Mouse (Mus musculus) lung, postnatal 0 days (tissue): ENCODE measurements around the gene Fnd3c2. TPM values are rescaled to one million over a fixed set of nuclear protein-coding genes. Genes with fewer than 3 reads are reported as not detected.
"Not testable (repeated sequence)": the region's sequence is repeated elsewhere in the genome, so short reads cannot be mapped to it uniquely, and the experiment has no call there.

Source experiments
- ATAC-seq: fragments of 200-750 bp; cut with Nextera tagmentation; 2 replicates; pipeline ENCODE4 v1.8.0; 2017; ENCODE audit warnings: moderate library complexity
- DNase-seq: peaks from one replicate; pipeline ENCODE4 v3.0.0-alpha.2; 2016; ENCODE audit warnings: low spot score
- H3K27ac ChIP-seq: fragments of 300-500 bp; sonication (generic); 2 replicates; pipeline ENCODE4 v1.5.1; 2014; ENCODE audit warnings: antibody characterized with exemption, mild to moderate bottlenecking, low read length, mixed read lengths
- H3K27me3 ChIP-seq: fragments of 300-500 bp; sonication (generic); replicated peaks from 2 replicates; pipeline ENCODE4 v1.6.1; 2014; ENCODE audit warnings: low read length, mixed read lengths; ENCODE audit not compliant: insufficient read depth
- H3K36me3 ChIP-seq: fragments of 300-500 bp; sonication (generic); 2 replicates; pipeline ENCODE4 v1.6.1; 2014; ENCODE audit warnings: low read length, mixed read lengths; ENCODE audit not compliant: insufficient read depth
- H3K4me1 ChIP-seq: fragments of 300-500 bp; sonication (generic); 2 replicates; pipeline ENCODE4 v1.6.1; 2014; ENCODE audit warnings: antibody characterized with exemption, low read depth, low read length, mixed read lengths; ENCODE audit not compliant: insufficient read depth
- H3K4me2 ChIP-seq: fragments of 300-500 bp; sonication (generic); replicated peaks from 2 replicates; pipeline ENCODE4 v1.6.1; 2014; ENCODE audit warnings: low read depth, mild to moderate bottlenecking, low read length, moderate library complexity, mixed read lengths
- H3K4me3 ChIP-seq: fragments of 300-500 bp; sonication (generic); 2 replicates; pipeline ENCODE4 v1.5.1; 2014; ENCODE audit warnings: low read depth, low read length
- H3K9ac ChIP-seq: fragments of 300-500 bp; sonication (generic); replicated peaks from 2 replicates; pipeline ENCODE4 v1.6.1; 2014; ENCODE audit warnings: low read depth, mild to moderate bottlenecking
- H3K9me3 ChIP-seq: fragments of 300-500 bp; sonication (generic); 2 replicates; pipeline ENCODE4 v1.6.1; 2016; ENCODE audit warnings: low read length, mixed read lengths
- CTCF ChIP-seq: IDR thresholded peaks from 2 replicates; pipeline ENCODE4 v1.5.1; 2016; ENCODE audit warnings: antibody characterized with exemption, mild to moderate bottlenecking
- EP300 ChIP-seq: IDR thresholded peaks from 2 replicates; pipeline ENCODE4 v1.6.1; 2016; ENCODE audit warnings: antibody characterized with exemption, mild to moderate bottlenecking, control low read depth
- WGBS: fragments of 180-500 bp; shearing (Covaris S2); extraction: QIAGEN DNeasy Blood & Tissue Kit; methylation state at CpG from one replicate; pipeline ENCODE4 v1.1.7; 2014; 5-methylcytosine and 5-hydroxymethylcytosine counted together
- polyA plus RNA-seq: library from polyadenylated mRNA; unstranded; fragments of >200 nt; fragmentation: Nextera tagmentation; extraction: Ambion mirVana; gene quantifications from 2 replicates; pipeline ENCODE4 v1.2.1, GENCODE M21; 2015

Fnd3c2 gene
- polyA plus RNA-seq, 1 experiment from 2014 or later, result not detected

DNA sequence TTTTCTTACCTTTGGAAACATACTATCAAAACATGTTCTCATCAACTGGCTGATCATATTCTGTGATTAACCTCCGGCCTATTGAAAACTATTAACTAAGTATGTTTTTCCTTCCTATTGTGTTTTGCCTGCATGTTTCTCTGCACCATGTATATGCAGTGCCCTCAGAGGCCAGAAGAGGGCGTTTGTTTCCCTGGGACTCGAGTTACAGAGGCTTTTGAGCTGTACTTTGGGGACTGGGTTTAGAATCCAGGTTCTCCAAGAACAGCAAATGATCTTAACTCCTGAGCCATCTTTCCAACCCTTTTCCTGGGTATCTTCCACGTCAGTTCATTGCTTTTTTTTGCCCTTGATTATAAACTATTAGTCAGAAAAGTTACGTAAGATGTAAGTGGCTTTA, 57.9 kb downstream of the Fnd3c2 start:
- Histone ChIP-seq H3K9ac (no peak overlapping the region), H3K27me3 (no peaks in the 10 kb centered on the region), H3K9me3 (no peaks in the 10 kb centered on the region), H3K4me1 (no peaks in the 10 kb centered on the region), H3K27ac (no peak overlapping the region), H3K4me2 (no peak overlapping the region), H3K36me3 (peaks cover 8% of the 10 kb centered on the region; the same call in 1 of the 2 replicates), H3K4me3 (no peak overlapping the region)
- WGBS, result 57% methylated on average over 5 of the region's 5 CpGs
- DNase-seq (no peak), ATAC-seq (no peak)
- peak; percentile 47 for TF ChIP-seq CTCF
- TF ChIP-seq EP300, result no peak

DNA sequence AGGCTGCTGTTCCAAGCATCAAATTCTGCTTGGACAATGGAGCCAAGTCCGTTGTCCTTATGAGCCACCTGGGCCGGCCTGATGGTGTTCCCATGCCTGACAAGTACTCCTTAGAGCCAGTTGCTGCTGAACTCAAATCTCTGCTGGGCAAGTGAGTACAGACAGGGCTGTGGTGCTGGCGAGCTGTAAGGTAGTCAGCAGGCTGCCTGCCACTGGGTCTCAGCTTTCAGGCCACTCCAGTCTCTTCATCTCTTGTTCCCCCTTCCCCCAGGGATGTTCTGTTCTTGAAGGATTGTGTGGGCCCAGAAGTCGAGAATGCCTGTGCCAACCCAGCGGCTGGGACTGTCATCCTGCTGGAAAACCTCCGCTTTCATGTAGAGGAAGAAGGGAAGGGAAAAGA, 60.8 kb downstream of the Fnd3c2 start:
- ATAC-seq, result not testable (repeated sequence)

DNA sequence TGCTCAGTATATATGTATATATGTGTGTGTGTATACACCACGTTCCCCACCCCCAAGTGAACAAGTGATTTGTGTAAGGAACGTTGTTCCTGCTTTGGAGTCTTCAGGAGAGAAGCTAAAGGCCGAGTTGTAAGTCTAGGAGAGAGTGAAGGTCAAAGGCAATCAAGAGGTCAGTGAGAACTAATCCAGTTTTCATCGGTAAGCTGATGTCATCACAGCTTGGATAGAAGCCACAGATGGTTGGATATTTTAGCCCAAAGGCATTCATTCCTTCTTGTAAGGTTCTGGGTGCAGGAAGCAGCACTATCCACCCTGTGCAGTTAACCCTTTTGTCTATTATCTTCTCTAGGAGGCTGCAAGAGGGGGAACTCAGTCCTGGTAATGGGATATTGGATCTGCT, 65.1 kb downstream of the Fnd3c2 start:
- Histone ChIP-seq H3K27ac (no peak overlapping the region), H3K36me3 (0 out of 2 replicates have a peak, but pooled peaks cover 4% of the 10 kb centered on the region), H3K9me3 (no peaks in the 10 kb centered on the region), H3K4me3 (no peak overlapping the region), H3K27me3 (no peaks in the 10 kb centered on the region), H3K4me2 (no peak overlapping the region), H3K9ac (no peak overlapping the region), H3K4me1 (no peaks in the 10 kb centered on the region)
- DNase-seq (no peak), ATAC-seq (no peak)
- 38% methylated on average over 4 of the region's 4 CpGs for WGBS
- TF ChIP-seq CTCF, result no peak
- TF ChIP-seq EP300, result no peak

More for the DNA sequence above, 60.8 kb downstream of the Fnd3c2 start:
- not testable (repeated sequence) for H3K9me3 ChIP-seq, H3K27me3 ChIP-seq, H3K36me3 ChIP-seq, H3K27ac ChIP-seq, DNase-seq, H3K4me1 ChIP-seq, H3K4me2 ChIP-seq, H3K4me3 ChIP-seq, H3K9ac ChIP-seq
- 85% methylated on average over 6 of the region's 6 CpGs for WGBS

DNA sequence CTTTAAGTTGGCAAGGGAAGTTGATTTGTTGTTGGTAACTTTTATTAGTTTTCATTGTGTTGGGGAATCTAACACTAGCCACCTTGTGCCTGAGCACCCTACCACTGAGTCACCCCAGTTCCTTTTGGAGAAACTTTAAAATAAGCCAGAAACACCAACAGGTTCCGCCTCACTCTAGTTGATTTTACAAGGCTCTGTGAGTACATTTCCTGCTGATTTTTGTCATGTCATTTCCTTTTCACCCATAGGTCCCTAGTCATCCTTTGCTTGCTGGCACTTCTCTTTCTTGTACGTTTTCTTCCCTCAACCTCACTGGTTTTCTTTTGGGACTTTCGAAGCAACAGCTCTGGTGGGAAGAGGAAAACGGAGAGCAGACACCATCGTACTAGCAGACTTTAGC, 65.8 kb downstream of the Fnd3c2 start:
- no peaks in the 10 kb centered on the region for H3K27me3 ChIP-seq
- no peak overlapping the region for H3K9ac ChIP-seq
- H3K4me2 ChIP-seq, result no peak overlapping the region
- H3K27ac ChIP-seq, result no peak overlapping the region
- DNase-seq (no peak), ATAC-seq (no peak)
- H3K9me3 ChIP-seq, result no peaks in the 10 kb centered on the region
- no peaks in the 10 kb centered on the region for H3K4me1 ChIP-seq
- WGBS, result 59% methylated on average over 5 of the region's 5 CpGs
- H3K4me3 ChIP-seq, result no peak overlapping the region
- 0 out of 2 replicates have a peak, but pooled peaks cover 4% of the 10 kb centered on the region for H3K36me3 ChIP-seq
- no peak for TF ChIP-seq EP300
- TF ChIP-seq CTCF, result no peak

DNA sequence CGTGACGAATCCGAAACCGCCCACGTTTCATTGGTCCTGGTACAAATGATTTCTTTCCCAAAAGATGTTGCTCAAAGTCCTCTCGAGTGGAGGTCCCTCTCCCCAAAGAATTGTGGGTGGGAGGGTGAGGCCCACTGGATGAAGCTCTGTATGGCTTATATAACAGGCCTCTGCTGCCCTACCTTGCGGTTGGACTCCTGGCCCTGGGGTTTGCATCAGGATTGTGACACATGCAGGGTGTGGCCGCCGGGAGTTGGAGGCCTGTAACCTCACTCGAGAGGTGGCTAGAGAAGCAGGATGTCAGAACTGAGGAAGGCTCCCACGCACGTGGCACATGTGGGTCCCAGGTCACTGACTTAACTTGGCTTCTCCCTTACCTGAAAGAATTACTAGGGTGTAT, 67.4 kb downstream of the Fnd3c2 start:
- Histone ChIP-seq H3K4me2 (peak overlapping the region; percentile 60), H3K27me3 (no peaks in the 10 kb centered on the region), H3K36me3 (no peaks in the 10 kb centered on the region), H3K4me3 (peak overlapping the region; percentile 42), H3K27ac (peak overlapping the region; percentile 47; the same call in 1 of the 2 replicates), H3K9ac (0 out of 2 replicates have a peak overlapping the region, but pooled peaks have one; percentile 12), H3K4me1 (no peaks in the 10 kb centered on the region), H3K9me3 (no peaks in the 10 kb centered on the region)
- DNase-seq (peak; percentile 46), ATAC-seq (no peak)
- WGBS, result 19% methylated on average over 12 of the region's 12 CpGs
- TF ChIP-seq EP300, result no peak
- no peak for TF ChIP-seq CTCF

DNA sequence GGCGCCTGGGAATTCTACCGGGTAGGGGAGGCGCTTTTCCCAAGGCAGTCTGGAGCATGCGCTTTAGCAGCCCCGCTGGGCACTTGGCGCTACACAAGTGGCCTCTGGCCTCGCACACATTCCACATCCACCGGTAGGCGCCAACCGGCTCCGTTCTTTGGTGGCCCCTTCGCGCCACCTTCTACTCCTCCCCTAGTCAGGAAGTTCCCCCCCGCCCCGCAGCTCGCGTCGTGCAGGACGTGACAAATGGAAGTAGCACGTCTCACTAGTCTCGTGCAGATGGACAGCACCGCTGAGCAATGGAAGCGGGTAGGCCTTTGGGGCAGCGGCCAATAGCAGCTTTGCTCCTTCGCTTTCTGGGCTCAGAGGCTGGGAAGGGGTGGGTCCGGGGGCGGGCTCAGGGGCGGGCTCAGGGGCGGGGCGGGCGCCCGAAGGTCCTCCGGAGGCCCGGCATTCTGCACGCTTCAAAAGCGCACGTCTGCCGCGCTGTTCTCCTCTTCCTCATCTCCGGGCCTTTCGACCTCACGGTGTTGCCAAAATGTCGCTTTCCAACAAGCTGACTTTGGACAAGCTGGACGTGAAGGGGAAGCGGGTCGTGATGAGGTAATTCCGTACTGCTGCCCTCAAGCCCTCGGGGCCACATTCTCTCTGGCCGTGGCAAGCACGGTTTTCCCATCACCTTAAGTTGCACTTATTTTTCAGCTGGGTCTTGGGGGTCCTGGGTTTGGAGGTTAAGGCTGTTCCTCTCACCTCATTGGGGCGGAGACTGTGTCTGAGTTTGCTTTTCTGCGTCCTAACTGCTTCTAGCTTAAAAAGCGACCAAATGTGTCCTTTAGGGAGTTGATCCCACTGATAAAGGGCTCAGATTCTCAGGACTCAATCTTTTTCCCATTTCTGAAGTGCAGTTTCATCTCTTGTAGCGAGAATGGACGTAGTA, 68.2 kb downstream of the Fnd3c2 start, which contains the start of gene Pgk1:
Gene Pgk1 (plus strand): TSS at position 388 of the 937 bp plus-strand sequence.
- Histone ChIP-seq H3K27ac (peak within 1 kb of the TSS; percentile 71), H3K4me3 (peak within 1 kb of the TSS; percentile 42), H3K36me3 (no peaks in the 10 kb centered on the region), H3K27me3 (no peaks in the 10 kb centered on the region), H3K9me3 (no peaks in the 10 kb centered on the region), H3K4me1 (no peaks in the 10 kb centered on the region), H3K4me2 (peak within 1 kb of the TSS; percentile 60), H3K9ac (0 out of 2 replicates have a peak within 1 kb of the TSS, but pooled peaks have one; percentile 12)
- peak; percentile 26 for TF ChIP-seq CTCF
- peak; percentile 55; the same call in 1 of the 2 replicates for TF ChIP-seq EP300
- ATAC-seq (peak; percentile 98), DNase-seq (peak; percentile 96)
- WGBS, result 15% methylated on average over 37 of the region's 55 CpGs
